Mouse (Mus musculus) retina, postnatal 1 day (tissue): ENCODE measurements at regions not wholly inside any gene's neighbourhood (a gene's known extent, or its start where the extent isn't known, plus 50 kb on each side); places are given as distances from the start of the nearest gene placed in this dataset.

Source experiments
- DNase-seq: peaks from one replicate; pipeline ENCODE4 v3.0.0-alpha.2; 2012

- DNase-seq = no peak
These were observed 68.6 kb downstream of the Dad1 start for GRCm38 (mm10) chr14:54185265-54185830.

GRCm38 (mm10) chr14:54183873-54184272 is 70.0 kb downstream of the Dad1 start:
- DNase-seq = no peak

- DNase-seq = no peak
These were observed 71.1 kb downstream of the Dad1 start for GRCm38 (mm10) chr14:54182838-54183237.

GRCm38 (mm10) chr14:54181306-54181705 is 72.6 kb downstream of the Dad1 start:
- DNase-seq = no peak

DNA sequence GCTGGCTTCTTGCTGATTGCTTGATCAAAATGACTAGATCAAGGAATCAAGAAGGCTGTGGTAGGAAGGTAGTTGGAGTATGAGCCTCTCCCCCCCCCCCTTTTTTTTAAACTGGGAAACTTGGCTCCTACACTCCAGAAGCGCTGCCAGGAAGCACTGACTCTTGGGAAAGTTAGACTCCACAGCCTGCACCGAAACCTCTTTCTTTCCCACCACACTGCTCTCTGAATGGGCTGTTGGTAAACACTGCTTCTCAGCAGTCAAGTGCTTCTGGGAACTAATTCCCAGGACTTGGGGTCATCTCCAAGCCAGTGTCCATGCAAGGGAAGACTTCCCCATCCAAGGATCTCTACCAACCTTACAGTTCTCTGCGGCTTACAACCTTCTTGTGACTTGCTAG is 73.2 kb downstream of the Dad1 start:
- no peak for DNase-seq

DNA sequence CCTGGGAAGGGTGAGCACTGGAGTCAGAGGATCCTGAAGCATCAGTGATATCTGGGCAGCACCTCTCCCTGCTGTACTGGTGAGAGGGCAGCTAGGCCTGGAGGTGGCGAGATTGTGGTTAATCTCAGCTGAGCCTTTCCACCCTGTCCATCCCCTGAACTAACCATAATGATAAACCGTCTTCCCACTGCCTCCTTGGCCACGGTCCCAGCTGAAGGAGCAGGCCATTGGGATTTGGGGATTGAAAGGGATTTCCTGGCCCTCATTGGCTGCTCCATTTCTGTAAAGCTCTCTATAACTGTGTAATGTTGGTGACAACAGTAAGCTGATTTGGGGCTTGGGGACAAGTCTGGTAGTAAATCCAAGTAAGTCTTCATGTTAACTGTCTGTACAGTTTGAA is 73.6 kb downstream of the Dad1 start:
- peak; percentile 40 for DNase-seq

DNA sequence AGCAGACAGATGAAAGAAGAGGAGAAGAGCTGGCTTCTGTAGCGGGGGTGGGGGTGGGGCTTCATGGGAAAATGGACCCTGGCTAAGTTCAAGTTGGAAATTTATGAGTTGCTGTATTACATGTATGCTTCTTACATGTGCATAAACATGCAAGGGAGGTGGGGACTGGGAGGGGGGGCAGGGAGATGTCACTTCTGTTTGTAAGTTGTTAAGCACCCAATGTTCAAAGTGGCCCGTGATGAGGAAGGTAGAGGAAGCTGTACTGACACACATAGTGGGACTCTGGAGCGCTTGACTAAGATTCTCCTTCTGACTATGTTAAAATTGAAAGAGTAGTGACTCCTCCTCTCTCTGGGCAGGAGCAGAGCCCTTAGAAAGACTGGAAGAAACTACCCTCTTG is 75.0 kb downstream of the Dad1 start:
- no peak for DNase-seq

DNA sequence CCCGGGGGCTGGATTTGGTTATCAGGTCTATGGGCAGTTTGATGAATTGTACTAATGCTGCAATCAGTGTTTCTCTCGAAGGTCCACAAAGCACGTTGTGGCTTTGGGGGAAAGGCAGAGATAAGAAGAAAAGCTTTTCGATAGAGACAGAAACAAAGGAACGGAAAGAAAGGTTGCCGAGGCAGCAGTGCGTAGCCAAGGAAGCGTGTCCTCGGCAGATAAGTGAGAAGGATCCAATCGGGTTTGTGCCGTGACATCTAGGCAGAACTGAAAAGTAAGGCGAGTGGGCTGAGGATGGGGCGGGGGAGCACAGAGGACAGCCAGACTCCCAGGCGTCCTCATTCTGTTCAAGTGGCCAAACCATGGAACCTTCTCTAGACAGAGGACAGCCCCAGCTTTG is 77.4 kb downstream of the Dad1 start:
- DNase-seq = no peak

DNA sequence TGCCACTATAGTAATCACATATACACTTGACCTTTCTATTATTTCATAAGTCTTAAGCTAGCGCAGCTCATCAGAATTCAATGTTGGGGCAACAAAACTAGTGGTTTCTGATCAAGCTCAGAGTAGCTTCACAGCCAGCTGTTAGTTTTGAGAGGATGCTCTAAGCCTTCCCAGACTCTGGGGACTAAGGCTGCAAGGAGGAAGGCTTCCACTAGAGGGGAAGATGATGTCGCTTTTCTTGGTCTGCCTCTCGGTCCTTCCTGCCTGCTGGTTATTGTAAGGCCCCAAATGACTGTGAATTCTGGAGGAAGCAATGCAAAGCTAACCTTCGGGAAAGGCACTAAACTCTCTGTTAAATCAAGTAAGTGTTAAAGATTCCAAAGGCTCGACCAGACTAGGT is 78.4 kb downstream of the Dad1 start:
- no peak for DNase-seq

- no peak for DNase-seq
These were observed 80.6 kb downstream of the Dad1 start for GRCm38 (mm10) chr14:54173316-54173715.

- no peak for DNase-seq
These were observed 84.7 kb downstream of the Dad1 start for GRCm38 (mm10) chr14:54169254-54169653.

GRCm38 (mm10) chr14:54168414-54168931 is 85.4 kb downstream of the Dad1 start:
- no peak for DNase-seq

DNA sequence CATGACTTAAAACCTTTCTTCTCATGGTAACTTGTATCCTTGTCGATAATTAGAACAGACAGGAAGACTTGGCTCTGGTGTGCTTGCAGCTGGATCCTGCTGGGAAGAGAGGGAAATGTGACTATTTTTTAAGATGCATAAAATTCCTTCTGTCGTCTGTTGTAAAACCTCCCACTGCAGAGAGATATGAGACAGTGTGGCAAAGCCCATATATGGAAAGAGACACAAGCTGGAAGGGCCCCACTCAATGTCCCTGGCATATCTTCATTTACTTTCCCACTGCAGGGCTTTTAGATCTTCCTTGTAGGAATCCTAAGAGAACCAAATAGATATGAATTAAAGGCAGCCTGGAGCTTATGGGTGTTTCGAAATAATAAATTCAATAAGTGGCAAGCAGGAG is 87.8 kb downstream of the Dad1 start:
- DNase-seq = no peak

GRCm38 (mm10) chr14:54164874-54165273 is 89.0 kb downstream of the Dad1 start:
- DNase-seq = no peak

GRCm38 (mm10) chr14:54161916-54162315 is 92.0 kb downstream of the Dad1 start:
- no peak for DNase-seq

GRCm38 (mm10) chr14:54161206-54161605 is 92.7 kb downstream of the Dad1 start:
- no peak for DNase-seq

DNA sequence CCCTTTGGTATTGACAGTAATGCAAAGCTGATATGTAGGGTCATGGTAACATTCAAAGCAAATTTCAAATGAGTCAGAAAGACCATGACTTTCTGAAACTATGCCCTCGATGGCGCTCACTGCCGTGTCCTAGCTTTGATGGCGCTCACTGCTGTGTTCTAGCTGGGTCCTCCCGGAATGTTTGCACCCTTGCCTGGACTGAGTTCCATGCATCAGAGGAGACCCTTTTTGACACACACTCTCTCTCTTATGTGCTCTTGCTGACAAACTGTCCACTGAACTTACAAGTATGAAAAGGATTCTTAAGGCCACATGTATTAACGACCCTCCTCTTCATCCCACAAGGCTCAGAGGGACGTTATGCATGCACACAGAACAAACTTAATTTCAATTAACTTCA is 94.1 kb downstream of the Dad1 start:
- no peak for DNase-seq

DNA sequence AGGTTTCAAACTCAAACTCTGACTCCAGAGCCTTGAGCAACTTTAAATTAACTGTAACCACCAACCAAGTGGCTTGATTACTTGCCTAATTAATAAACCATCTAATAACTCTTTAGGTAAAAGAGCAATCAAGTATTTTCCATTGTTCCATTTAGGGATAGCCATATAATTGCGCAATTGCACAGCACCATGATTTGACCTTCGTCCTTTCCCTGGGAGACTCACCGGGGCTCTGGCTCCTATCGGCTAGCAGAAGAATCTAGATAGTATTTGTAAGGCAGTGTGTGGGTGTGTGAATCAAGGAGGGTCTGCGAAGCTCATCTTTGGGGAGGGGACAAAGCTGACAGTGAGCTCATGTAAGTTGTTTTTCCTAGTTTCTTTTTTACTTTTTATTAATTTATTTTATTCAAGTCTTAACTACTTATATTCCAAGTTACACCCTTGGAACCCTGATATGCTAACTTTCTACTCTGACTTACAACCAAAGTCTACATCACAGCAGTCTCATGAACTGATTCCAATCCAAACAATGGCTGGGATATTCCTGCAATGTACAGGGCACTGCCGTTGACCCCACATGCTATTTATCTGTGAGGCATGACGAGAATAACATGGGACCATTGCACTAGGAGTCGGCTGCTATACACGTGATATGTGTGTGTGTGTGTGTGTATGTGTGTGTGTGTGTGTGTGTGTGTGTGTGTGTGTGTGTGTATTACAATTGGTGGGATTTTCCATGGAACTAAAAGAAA is 95.5 kb downstream of the Dad1 start:
- no peak for DNase-seq

- DNase-seq = no peak
These were observed 97.4 kb downstream of the Dad1 start for GRCm38 (mm10) chr14:54156536-54156935.

- DNase-seq = peak; percentile 76
These were observed 101.2 kb downstream of the Dad1 start for GRCm38 (mm10) chr14:54152485-54153235.

DNA sequence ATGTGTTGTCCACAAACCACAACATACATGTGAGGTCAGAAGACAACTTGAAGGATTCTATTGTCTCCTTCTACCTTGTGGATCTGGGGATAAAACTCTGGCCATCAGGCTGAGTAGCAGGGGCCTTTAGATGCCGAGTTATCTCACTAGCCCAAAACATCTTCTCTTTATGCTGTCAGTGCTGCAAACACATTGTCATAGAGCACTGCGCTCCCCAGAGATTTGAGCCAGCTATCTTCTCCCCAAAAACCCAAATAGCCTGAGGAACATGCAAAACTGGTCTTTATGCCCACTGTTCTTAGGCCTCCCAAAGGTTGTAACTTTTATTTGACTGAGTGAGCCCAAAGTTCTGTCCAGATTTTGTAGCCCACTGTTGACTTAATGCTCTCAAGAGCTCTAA is 102.0 kb downstream of the Dad1 start:
- no peak for DNase-seq

GRCm38 (mm10) chr14:54151272-54151671 is 102.6 kb downstream of the Dad1 start:
- no peak for DNase-seq

DNA sequence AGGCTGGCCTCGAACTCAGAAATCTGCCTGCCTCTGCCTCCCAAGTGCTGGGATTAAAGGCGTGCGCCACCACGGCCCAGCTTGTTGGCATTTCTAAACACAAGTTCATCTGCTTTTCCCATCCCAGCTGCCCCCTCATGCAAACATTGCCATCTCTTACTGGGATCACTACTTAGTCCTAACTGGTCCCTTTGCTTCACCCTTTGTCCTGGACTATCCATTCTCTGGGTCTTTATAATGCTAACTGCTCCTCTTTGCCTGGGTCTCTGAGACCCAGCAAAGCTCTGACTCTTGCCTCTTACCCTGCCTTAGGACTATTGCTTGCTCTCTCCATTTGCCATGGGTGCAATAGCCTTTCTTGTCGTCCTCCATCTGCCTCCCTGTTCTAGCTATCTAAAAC is 103.7 kb downstream of the Dad1 start:
- no peak for DNase-seq

DNA sequence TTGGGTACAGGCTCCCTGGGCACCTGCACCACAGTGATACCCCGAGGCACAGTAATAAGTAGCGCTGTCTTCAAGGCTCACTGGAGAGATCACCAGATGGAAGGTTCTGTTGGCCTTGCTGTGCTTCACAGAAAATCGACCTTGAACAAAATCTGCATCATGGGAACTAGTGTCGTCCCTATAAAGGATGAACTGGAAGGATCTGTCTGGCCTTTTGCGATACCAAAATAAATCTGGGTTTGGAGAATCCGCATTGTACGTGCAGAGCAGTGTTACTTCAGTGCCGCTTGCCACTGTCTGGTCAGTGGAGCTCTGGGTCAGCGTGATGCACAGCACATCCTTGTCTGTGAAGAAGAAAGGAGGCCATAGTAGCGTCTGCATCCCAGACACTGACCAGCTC is 105.3 kb downstream of the Dad1 start:
- no peak for DNase-seq
